Mouse (Mus musculus): Measurements from ENCODE around the gene Gorab.

The Gorab gene

DNA sequence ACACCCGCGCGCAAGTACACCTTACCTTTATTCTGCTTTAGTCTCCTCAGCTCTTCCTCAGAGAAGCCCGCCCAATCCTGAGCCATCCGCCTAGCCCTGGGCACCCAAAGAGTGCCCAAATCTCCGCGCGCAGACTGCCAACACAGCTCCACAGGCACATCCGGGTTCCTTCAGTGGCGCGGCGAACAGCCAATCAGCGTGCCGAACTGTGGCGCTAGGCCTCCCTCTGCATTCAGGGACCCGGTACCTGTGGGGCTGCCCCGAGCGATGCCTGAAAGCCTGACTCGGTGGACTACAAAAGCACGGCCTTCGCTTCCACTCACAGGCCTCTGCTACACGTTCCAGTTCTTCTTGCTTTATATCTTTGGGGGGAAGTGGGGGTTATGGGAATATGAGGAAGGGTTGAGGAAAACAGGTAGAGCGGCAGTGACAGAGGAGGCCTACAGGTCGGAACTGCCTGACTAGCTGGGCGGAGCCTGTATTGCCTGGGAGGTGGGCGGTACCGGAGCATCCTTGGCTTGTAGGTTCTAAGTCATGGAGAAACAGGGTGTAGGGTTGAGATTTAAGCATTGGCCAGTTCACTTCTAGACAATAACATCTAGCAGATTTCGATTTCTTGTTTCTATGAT lies at the start of gene Gorab:
Gene Gorab (minus strand): TSS at position 172 of the 629 bp plus-strand sequence.
- DNase-seq (ENCODE audit: low read depth, low spot score), result peak; percentile 94
- no peaks in the 10 kb centered on the region for H3K27me3 ChIP-seq (ENCODE audit: control insufficient read depth, insufficient read depth, low read length, poor library complexity, severe bottlenecking)
- H3K36me3 ChIP-seq (ENCODE audit: control insufficient read depth, insufficient read depth, low read length, poor library complexity, severe bottlenecking), result no peaks in the 10 kb centered on the region

GRCm38 (mm10) chr1:163443832-163444231 lies 40.4 kb upstream of the Gorab start:
- Histone ChIP-seq H3K36me3 (ENCODE audit: control insufficient read depth, insufficient read depth, low read length, poor library complexity, severe bottlenecking) (no peaks in the 10 kb centered on the region), H3K27me3 (ENCODE audit: control insufficient read depth, insufficient read depth, low read length, poor library complexity, severe bottlenecking) (no peaks in the 10 kb centered on the region)
- DNase-seq (ENCODE audit: low read depth, low spot score), result no peak

- Histone ChIP-seq H3K36me3 (ENCODE audit: control insufficient read depth, insufficient read depth, low read length, poor library complexity, severe bottlenecking) (no peaks in the 10 kb centered on the region), H3K27me3 (ENCODE audit: control insufficient read depth, insufficient read depth, low read length, poor library complexity, severe bottlenecking) (no peaks in the 10 kb centered on the region)
- DNase-seq (ENCODE audit: low read depth, low spot score), result no peak
Measured at GRCm38 (mm10) chr1:163439002-163439401, 35.5 kb upstream of the Gorab start.

DNA sequence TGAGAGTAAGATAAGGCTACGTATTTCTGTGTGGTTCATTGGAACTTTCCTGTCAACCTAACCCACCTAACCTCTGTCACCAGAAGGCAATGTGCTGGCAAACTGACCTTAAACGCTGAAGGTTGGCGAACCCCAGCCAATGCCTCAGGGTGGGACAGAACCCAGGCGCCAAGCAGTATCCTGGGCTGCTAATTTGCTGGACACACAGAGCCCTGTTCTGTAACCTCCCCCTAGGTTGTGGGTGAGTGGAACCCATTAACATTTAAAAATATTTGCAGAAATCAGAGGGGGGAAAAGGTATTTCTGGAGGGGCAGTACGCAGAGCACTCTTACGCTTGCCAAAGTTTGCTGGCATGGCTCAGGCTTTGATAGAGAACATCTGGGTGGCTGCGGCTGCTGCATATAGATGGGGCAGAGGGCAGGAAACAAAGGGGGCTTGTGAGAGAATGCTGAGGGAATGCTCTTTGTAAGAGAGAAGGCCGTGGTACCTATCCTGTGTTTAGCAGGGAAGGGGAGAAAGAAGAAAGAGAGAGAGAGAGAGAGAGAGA lies 20.1 kb upstream of the Gorab start:
- DNase-seq (ENCODE audit: low read depth, low spot score), result no peak
- no peaks in the 10 kb centered on the region for H3K27me3 ChIP-seq (ENCODE audit: control insufficient read depth, insufficient read depth, low read length, poor library complexity, severe bottlenecking)
- H3K36me3 ChIP-seq (ENCODE audit: control insufficient read depth, insufficient read depth, low read length, poor library complexity, severe bottlenecking), result no peaks in the 10 kb centered on the region

DNA sequence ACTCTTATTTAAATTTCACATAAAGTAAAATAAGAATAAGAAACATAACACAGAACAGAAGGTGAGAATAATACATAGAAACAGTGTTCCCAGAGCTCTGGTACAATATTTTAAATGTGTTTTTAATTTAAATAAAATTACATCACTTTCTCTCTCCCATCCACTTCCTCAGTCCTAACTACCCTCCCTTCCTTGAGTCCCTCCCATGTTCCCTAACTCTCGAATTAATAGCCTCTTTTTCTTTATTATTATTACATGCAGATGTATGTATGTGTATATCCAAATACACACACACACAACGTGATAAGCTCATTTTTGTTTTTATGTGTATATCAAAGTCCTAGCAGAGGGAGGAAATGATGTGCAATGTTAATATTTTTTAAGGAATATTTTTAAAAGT lies 13.7 kb upstream of the Gorab start:
- no peak for DNase-seq (ENCODE audit: low read depth, low spot score)
- no peaks in the 10 kb centered on the region for H3K36me3 ChIP-seq (ENCODE audit: control insufficient read depth, insufficient read depth, low read length, poor library complexity, severe bottlenecking)
- H3K27me3 ChIP-seq (ENCODE audit: control insufficient read depth, insufficient read depth, low read length, poor library complexity, severe bottlenecking), result no peaks in the 10 kb centered on the region; the same call in 1 of the 2 replicates

GRCm38 (mm10) chr1:163414200-163414599 lies 10.7 kb upstream of the Gorab start:
- no peaks in the 10 kb centered on the region for H3K36me3 ChIP-seq (ENCODE audit: control insufficient read depth, insufficient read depth, low read length, poor library complexity, severe bottlenecking)
- DNase-seq (ENCODE audit: low read depth, low spot score), result no peak
- no peaks in the 10 kb centered on the region; the same call in 1 of the 2 replicates for H3K27me3 ChIP-seq (ENCODE audit: control insufficient read depth, insufficient read depth, low read length, poor library complexity, severe bottlenecking)

GRCm38 (mm10) chr1:163406203-163406602 lies 2.7 kb upstream of the Gorab start:
- Histone ChIP-seq H3K27me3 (ENCODE audit: control insufficient read depth, insufficient read depth, low read length, poor library complexity, severe bottlenecking) (no peaks in the 10 kb centered on the region), H3K36me3 (ENCODE audit: control insufficient read depth, insufficient read depth, low read length, poor library complexity, severe bottlenecking) (no peaks in the 10 kb centered on the region)
- DNase-seq (ENCODE audit: low read depth, low spot score), result no peak

GRCm38 (mm10) chr1:163391321-163391720 lies 12.1 kb downstream of the Gorab start:
- peaks cover 6% of the 10 kb centered on the region for H3K36me3 ChIP-seq (ENCODE audit: control insufficient read depth, insufficient read depth, low read length, poor library complexity, severe bottlenecking)
- no peaks in the 10 kb centered on the region for H3K27me3 ChIP-seq (ENCODE audit: control insufficient read depth, insufficient read depth, low read length, poor library complexity, severe bottlenecking)
- DNase-seq (ENCODE audit: low read depth, low spot score), result no peak

- H3K36me3 ChIP-seq (ENCODE audit: control insufficient read depth, insufficient read depth, low read length, poor library complexity, severe bottlenecking), result peaks cover 9% of the 10 kb centered on the region
- DNase-seq (ENCODE audit: low read depth, low spot score), result no peak
- H3K27me3 ChIP-seq (ENCODE audit: control insufficient read depth, insufficient read depth, low read length, poor library complexity, severe bottlenecking), result no peaks in the 10 kb centered on the region
Measured at GRCm38 (mm10) chr1:163390044-163390443, 13.4 kb downstream of the Gorab start.

DNA sequence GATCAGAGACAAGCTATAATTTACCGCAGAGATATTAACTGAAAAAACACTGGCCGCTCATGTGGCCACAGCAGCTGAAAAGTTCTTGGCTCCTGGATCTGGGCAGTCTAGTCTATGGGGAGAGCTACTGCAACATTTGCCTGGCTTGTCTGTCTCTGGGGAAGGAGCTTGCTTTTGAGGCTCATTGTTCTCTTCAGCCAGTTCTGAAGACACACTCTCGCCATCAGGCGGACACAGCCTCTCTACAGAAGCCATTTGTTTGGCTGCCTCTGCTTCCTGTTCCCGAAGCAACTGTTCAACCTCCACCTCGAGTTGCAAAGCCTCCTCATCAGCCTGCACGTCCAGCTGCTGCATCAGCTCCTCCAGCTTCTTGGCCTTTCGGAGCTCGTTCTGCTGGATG lies 17.3 kb downstream of the Gorab start:
- DNase-seq (ENCODE audit: low read depth, low spot score), result no peak
- peaks cover 8% of the 10 kb centered on the region; the same call in 1 of the 2 replicates for H3K36me3 ChIP-seq (ENCODE audit: control insufficient read depth, insufficient read depth, low read length, poor library complexity, severe bottlenecking)

DNA sequence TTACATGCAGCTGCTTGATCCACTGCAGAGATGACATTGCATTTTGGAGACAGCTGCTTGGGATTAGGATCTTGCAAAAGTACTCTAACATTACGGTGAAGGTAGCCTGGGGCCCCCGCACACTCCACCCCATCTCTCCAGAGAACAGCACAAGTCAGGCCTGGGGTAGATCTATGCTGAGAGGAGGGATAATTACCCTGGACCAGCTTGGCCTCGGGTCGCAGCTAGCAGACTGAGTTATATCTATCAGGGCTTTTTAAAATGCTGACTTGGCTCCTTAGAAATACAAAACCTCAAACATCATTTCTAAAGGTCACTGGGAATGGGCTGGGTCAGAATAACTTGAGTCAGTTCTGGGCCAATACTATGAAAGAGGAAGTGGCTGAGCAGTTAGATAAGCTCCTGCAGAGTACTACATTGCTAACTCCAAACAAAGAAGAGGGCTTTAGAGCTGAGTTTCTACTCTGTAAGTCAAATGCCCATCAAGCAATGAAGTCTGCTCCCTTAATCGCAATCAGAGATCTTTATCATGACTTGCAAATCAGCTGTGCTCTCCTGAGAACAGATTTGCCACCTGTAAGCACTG lies 19.9 kb downstream of the Gorab start:
- Histone ChIP-seq H3K27me3 (ENCODE audit: control insufficient read depth, insufficient read depth, low read length, poor library complexity, severe bottlenecking) (no peaks in the 10 kb centered on the region), H3K36me3 (ENCODE audit: control insufficient read depth, insufficient read depth, low read length, poor library complexity, severe bottlenecking) (peaks cover 7% of the 10 kb centered on the region; the same call in 1 of the 2 replicates)
- DNase-seq (ENCODE audit: low read depth, low spot score), result peak; percentile 1

More for the DNA sequence above, 17.3 kb downstream of the Gorab start:
- H3K27me3 ChIP-seq (ENCODE audit: control insufficient read depth, insufficient read depth, low read length, poor library complexity, severe bottlenecking), result no peaks in the 10 kb centered on the region

DNA sequence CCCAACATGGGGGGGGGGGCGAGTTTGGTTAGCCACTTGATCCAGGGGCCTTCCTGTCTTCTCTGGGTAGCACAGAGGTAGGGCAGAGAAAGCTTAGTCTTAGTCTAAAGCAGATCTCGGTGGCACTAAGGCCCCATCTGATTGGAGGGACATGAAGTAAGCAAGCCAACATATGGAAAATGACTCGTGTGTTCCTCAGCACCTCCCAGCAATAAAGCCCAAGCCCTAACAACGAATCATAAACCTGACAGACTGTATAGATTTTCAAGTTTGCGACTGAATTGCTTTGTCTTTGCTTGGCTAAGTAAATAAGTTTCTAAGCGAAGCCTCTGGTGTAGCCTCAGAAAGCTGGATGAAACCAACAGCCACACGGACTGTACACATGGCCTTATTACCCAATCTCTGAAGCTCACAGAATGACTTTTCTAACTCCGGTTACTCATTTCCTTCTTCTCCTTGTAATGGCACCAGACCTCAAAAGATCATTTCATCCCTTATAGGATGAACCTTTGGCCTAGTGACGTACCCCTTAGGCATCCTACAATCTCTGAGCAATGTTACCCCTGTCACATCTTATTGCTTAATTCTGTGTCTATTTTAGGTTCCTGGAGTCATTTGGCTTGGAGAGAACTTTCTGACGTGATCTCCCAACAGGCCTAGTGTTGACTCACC lies 21.3 kb downstream of the Gorab start:
- H3K36me3 ChIP-seq (ENCODE audit: control insufficient read depth, insufficient read depth, low read length, poor library complexity, severe bottlenecking), result peaks cover 4% of the 10 kb centered on the region; the same call in 1 of the 2 replicates
- no peak for DNase-seq (ENCODE audit: low read depth, low spot score)
- no peaks in the 10 kb centered on the region for H3K27me3 ChIP-seq (ENCODE audit: control insufficient read depth, insufficient read depth, low read length, poor library complexity, severe bottlenecking)

DNA sequence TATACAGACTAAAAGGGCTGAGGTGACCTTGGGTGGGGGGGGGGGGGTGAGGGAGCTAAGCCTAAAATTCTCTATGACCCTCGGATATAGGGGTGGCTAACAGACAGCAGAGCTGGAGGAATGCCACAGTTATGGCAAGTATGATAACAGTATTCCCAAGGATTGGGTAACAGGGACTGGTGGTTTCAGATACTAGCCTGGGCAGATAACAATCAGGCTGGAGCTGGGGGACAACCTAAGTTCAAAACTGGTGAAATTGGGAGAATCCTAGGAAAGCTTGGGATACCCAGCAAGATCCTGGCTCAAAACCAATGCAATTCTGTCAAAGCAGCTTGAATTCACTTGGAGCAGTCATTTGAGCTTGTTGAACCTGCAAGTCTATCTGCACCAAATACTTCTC lies 22.9 kb downstream of the Gorab start:
- H3K27me3 ChIP-seq (ENCODE audit: control insufficient read depth, insufficient read depth, low read length, poor library complexity, severe bottlenecking), result no peaks in the 10 kb centered on the region
- DNase-seq (ENCODE audit: low read depth, low spot score), result no peak
- H3K36me3 ChIP-seq (ENCODE audit: control insufficient read depth, insufficient read depth, low read length, poor library complexity, severe bottlenecking), result peaks cover 2% of the 10 kb centered on the region; the same call in 1 of the 2 replicates

DNA sequence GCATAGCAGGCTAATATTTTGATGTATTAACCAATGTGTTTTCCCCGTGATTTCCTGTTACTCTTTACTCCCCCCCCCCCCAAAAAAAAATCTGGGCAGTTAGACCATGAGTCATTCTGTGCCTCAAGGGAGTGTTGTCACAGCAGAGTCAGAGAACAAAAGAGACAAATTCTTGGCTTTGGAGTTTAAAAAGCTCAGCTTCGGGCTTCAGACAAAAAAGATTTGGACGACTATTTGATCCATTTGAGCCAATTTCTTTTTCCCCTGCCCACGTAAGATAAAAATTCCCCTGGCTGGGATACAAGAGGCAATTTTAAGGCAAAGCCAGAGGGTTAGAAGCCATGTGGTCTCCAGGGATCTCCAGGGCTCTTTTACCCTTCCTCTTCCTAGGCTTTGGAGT lies 23.4 kb downstream of the Gorab start:
- H3K36me3 ChIP-seq (ENCODE audit: control insufficient read depth, insufficient read depth, low read length, poor library complexity, severe bottlenecking), result peaks cover 2% of the 10 kb centered on the region; the same call in 1 of the 2 replicates
- no peak for DNase-seq (ENCODE audit: low read depth, low spot score)
- no peaks in the 10 kb centered on the region for H3K27me3 ChIP-seq (ENCODE audit: control insufficient read depth, insufficient read depth, low read length, poor library complexity, severe bottlenecking)

DNA sequence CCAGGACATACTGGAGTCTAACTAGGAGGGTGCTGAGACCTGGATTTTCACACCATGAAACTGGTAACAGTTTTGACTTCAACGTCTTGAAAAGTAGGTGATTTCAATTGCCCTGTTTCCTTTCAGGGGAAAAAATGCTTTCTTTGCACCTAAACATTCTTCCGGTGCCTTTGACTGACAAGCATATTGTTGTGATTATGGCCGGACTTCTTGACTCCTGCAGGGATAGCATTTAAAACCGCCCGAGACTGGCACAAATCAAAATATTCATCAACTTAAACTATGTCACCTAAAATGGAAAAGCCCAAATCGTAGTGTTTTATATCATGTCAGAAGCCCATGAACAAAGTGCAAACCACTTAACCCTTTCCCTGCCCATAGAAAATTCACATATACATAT lies 25.5 kb downstream of the Gorab start:
- H3K27me3 ChIP-seq (ENCODE audit: control insufficient read depth, insufficient read depth, low read length, poor library complexity, severe bottlenecking), result no peaks in the 10 kb centered on the region
- DNase-seq (ENCODE audit: low read depth, low spot score), result no peak
- H3K36me3 ChIP-seq (ENCODE audit: control insufficient read depth, insufficient read depth, low read length, poor library complexity, severe bottlenecking), result no peaks in the 10 kb centered on the region
